Mouse (Mus musculus): ENCODE data around the gene Ado.

The Ado gene

GRCm38 (mm10) chr10:67548877-67549731 is at the start of gene Ado:
TSS of gene Ado (minus strand) at chr10:67548955.
- DNase-seq (ENCODE audit: low spot score) = peak; percentile 85

DNA sequence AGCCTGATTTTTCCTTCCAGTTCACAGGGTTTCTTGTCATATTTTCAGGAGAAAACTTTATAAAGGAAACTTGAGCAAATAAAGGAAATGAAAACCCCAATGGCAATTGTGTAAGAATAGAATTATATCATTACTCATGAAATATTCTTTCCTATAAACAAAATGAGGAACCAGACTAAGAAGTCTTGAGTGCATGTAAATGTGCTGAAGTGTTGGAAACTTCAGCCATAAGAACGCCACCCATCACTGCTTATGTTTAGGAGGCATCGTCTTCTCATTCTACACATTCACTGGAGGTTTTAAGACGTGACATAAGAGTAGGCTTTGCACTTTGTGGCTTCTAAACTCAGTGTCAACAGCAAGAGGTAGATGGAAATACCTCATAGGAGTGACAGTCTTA is 46.5 kb upstream of the Ado start:
- DNase-seq (ENCODE audit: low spot score) = no peak

GRCm38 (mm10) chr10:67585873-67586610 is 37.3 kb upstream of the Ado start:
- no peak for DNase-seq (ENCODE audit: low spot score)

- DNase-seq (ENCODE audit: low spot score) = no peak
Measured at GRCm38 (mm10) chr10:67581698-67582285, 33.0 kb upstream of the Ado start.

DNA sequence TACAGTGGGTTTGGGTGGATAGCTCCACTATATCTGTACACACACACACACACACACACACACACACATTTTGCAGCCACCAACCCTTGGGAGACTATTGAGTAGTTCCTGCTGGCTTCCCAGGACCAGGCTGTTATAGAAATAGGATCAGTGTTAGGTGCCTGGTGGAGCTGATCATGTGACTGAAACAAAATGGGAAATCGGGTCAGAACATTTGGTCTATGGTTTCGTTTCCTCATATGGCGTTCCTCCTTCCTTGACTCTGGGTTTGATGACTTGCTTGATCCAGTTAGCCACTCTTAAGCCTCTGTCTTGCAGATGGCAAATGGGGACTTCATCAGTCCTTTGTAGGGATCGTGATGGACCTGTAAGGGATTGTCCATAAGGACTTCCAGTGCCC is 31.1 kb upstream of the Ado start:
- DNase-seq (ENCODE audit: low spot score) = no peak

GRCm38 (mm10) chr10:67573310-67573709 is 24.6 kb upstream of the Ado start:
- DNase-seq (ENCODE audit: low spot score) = no peak

DNA sequence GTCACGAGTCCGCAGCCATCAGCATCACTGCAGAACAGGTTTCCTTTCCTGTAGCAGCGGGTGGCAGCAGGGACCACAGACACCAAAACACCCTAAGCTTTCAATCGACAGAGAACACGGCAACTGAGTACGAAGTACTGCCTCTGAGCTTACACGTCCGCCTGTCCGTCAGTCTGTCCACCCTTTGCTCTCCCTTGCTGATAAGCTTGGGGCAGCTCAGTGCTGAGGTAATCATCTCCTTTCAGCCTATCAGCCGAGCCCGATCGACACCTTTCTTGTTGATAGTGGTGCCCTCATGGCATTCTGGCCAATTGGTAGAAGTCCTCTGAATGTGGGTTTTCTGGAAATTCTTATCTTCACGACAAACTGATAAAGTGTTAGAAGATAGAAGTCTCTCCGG is 22.7 kb upstream of the Ado start:
- no peak for DNase-seq (ENCODE audit: low spot score)

DNA sequence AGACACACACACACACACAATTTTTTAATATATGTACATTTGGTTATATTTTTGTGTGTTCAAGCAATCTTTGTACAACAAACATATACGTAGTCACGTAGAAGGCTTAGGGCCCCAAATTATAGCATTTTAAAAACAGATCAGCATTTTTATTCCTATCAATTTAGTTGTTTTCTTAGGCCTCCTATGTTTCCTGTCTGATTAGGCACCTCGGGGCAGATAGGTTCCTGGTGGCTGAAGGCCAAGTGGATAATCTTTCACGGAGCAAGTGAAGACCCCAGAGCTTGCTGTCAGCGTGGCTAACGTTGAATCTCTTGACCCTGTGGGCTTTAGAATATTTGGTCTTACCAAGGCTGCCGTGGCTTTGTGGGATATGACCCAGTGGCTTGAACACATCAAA is 20.8 kb upstream of the Ado start:
- DNase-seq (ENCODE audit: low spot score) = no peak

GRCm38 (mm10) chr10:67566104-67566503 is 17.3 kb upstream of the Ado start:
- DNase-seq (ENCODE audit: low spot score) = no peak

GRCm38 (mm10) chr10:67564509-67564908 is 15.8 kb upstream of the Ado start:
- DNase-seq (ENCODE audit: low spot score) = no peak

DNA sequence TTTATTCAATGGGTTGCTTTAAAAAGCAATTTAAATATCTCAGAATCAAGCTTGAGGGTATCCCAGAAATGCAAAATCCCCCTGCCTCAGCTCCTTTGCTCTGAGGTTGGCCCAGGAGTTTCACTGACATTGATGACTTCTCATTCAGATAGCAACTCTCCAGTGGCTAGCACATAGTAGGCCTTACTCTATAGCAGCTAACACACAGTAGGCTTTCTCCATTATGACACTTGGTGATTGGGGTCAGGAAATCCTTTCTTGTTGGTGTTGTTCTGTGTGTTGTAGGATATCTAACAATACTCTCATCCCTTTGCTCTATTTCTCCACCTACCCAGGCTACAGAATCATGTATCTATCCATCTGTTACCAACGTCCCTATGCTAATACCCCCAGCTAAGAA is 12.4 kb upstream of the Ado start:
- DNase-seq (ENCODE audit: low spot score) = no peak

GRCm38 (mm10) chr10:67559765-67560394 is 11.1 kb upstream of the Ado start:
- no peak for DNase-seq (ENCODE audit: low spot score)

DNA sequence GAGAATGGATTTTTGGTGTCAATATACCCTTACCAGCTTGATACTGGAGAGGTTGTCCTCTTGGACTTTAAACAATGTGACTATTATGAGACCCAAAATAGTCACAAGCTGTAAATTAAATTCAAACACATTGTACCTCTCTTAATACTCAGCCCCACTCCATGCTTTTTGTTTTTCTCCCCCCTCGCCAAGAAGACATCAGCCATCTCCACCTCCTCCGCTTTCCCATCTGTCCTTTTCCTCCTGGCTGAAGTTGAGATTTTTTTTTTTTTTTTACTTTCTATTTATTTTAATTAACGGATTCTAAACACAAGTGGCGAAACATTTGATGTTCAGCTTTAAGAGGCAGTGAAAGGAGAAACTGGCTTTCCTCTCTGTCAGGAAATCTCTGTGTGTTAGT is 9.3 kb upstream of the Ado start:
- no peak for DNase-seq (ENCODE audit: low spot score)

DNA sequence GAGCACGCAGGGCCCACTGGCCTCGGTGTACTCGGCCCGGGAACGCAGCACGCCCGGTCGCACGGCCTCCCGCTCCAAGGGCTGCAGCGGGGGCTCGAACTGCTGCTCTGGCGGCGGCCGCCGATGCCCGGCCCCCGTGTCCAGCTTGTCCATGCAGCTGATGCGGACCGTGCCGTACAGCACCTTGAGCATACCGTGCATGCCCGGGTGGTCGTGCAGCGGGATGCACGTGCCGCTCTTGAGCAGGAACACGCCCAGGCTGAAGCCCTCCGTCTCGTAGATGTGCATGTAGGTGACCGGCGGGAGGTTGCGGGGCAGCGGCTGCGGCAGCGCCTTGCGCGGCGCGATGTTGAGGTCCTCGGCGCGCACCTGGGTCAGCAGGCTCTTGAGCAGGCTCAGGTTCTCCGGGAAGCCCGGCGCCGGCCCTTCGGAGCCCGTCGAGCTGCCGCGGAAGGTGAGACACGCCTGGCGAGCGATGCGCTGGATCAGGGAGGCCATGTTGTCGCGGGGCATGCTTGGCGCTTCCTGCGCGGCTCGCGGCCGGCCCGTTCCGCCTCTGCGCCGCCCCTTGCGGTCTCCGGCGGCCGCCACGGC is 397 bp downstream of the Ado start:
- peak; percentile 51 for DNase-seq (ENCODE audit: low spot score)

GRCm38 (mm10) chr10:67547850-67548260 is 900 bp downstream of the Ado start:
- DNase-seq (ENCODE audit: low spot score) = no peak

DNA sequence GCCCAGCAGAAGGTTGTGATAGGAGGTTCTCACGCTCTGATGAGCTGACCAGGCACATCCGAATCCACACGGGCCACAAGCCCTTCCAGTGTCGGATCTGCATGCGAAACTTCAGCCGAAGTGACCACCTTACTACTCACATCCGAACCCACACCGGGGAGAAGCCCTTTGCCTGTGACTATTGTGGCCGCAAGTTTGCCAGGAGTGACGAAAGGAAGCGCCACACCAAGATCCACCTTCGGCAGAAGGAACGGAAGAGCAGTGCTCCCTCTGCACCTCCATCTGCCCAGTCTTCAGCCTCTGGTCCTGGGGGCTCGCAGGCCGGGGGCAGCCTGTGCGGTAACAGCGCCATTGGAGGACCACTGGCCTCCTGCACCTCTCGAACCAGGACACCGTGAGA is 8.2 kb downstream of the Ado start:
- DNase-seq (ENCODE audit: low spot score) = no peak

DNA sequence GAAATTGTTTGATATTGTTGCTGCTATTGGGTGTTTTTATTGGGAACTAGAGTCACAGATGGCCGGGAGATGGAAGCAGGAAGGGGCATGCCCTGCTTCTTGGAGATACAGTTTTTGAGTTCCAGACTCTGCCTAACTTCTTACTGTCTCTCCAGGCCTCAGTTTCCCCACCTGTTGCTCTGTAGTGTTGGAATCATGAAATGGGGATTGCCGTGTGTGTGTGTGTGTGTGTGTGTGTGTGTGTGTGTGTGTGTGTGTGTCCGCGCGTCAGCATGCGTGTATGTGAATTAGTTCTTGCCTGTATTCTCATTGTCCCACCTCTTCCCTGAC is 9.4 kb downstream of the Ado start:
- DNase-seq (ENCODE audit: low spot score) = no peak

- no peak for DNase-seq (ENCODE audit: low spot score)
Measured at GRCm38 (mm10) chr10:67538585-67539400, 10.0 kb downstream of the Ado start.

DNA sequence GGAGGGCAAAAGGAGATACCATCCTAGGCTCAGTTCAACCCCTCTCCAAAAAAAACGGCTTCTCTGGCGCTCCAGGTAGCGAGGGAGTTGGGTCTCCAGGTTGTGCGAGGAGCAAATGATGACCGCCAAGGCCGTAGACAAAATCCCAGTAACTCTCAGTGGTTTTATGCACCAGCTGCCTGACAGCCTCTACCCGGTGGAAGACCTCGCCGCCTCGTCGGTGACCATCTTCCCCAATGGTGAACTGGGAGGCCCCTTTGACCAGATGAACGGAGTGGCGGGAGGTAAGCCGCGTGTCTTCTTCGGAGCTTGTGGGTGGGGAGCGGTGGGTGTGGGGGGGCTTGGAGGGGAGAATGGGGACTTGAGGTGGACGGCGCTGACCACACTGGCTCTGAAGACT is 10.6 kb downstream of the Ado start:
- DNase-seq (ENCODE audit: low spot score) = no peak

- DNase-seq (ENCODE audit: low spot score) = peak; percentile 92
Measured at GRCm38 (mm10) chr10:67537151-67537994, 11.4 kb downstream of the Ado start.

Measured in urinary bladder, postnatal 14 days (tissue).